Mouse (Mus musculus): ENCODE data around the gene Ccdc157. TPM values are rescaled to one million over a fixed set of nuclear protein-coding genes. Genes with fewer than 3 reads are reported as not detected.

Gene Ccdc157
- total and polyA plus RNA-seq, 3 experiments: 1.1 to 3.2 (median 1.1) TPM

DNA sequence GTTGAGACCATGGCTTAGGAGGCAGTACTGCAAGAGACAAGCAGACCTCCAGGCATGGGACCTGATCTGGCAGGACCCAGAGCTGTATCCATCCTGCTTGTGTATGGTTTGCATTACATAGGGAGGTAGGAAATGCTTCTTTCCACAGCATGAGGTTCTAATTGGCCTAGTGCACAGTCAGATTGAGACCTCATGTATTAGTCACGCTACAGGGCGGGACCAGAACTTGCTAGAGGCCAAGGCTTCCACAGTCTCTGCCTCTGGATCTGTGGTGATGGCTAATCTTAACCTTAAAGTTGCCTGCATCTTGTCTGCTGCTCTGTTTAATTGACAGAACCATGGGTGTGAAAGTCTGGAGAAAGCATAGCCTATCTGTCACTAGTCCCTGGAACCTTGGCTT is 4.6 kb upstream of the Ccdc157 start:
- peaks cover 89% of the 10 kb centered on the region for H3K36me3 ChIP-seq (replicated peaks)
- H3K4me1 ChIP-seq (ENCODE audit: insufficient read depth, low read depth, low read length): peaks cover 70% of the 10 kb centered on the region
- no peak overlapping the region for H3K4me3 ChIP-seq (ENCODE audit: low read depth, low read length)
- DNase-seq (ENCODE audit: low spot score) (no peak), ATAC-seq (ENCODE audit: extremely low read depth, insufficient number of reproducible peaks, low FRiP score, poor library complexity, severe bottlenecking) (no peak)
- H3K27me3 ChIP-seq (ENCODE audit: insufficient read depth, low read length): no peaks in the 10 kb centered on the region
- no peaks in the 10 kb centered on the region for H3K9me3 ChIP-seq (replicated peaks)
- TF ChIP-seq TAL1 (conservative IDR thresholded peaks at IDR 0.05; ENCODE audit: low read depth, low read length): no peak
- no peak for TF ChIP-seq CTCF (IDR thresholded peaks at IDR 0.05; ENCODE audit: low read depth, low read length)
- TF ChIP-seq GATA2 (IDR thresholded peaks at IDR 0.05; ENCODE audit: borderline replicate concordance, low read depth, low read length): no peak
- TF ChIP-seq POLR2AphosphoS5 (IDR thresholded peaks at IDR 0.05; ENCODE audit: insufficient replicate concordance, low read depth, low read length): no peak
- no peak for TF ChIP-seq GATA1 (IDR thresholded peaks at IDR 0.05; ENCODE audit: borderline replicate concordance, low read length)

DNA sequence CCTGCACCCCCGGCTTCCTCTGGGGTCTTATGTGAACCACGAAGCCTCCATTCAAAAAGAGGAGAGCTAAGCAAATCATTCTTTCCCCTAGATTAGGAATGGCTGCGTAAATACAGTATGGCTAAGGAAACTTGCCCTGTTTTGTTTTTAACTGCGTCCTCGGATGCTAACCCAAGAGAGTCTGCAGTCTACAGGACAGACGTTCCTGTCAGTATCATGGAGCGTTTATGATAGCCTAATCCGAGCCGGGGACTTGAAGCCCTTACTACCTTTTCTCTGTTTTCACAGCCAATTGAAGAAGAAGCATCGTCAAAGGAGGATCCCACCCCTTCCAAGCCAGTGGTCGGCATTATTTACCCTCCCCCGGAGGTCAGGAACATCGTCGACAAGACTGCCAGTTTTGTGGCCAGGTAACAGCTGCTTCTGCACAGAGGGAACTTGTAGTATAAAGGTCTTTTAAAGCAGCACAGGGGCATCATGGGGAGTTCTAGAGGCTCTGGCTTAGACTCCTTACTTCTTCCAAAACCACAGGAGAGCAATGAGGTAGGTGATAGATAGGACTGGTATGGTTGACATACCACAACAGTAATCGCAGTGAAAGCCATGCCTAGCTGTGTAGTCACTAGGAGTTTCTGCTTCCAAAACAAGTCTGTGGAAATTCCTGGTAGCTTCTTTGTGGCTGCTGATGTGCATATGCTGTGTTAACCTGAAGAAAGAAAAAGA is 826 bp upstream of the Ccdc157 start:
- peaks cover 55% of the 10 kb centered on the region for H3K4me1 ChIP-seq (ENCODE audit: insufficient read depth, low read depth, low read length)
- H3K27me3 ChIP-seq (ENCODE audit: insufficient read depth, low read length): no peaks in the 10 kb centered on the region
- no peak for TF ChIP-seq POLR2AphosphoS5 (IDR thresholded peaks at IDR 0.05; ENCODE audit: insufficient replicate concordance, low read depth, low read length)
- no peak for TF ChIP-seq GATA1 (IDR thresholded peaks at IDR 0.05; ENCODE audit: borderline replicate concordance, low read length)
- no peak for TF ChIP-seq CTCF (IDR thresholded peaks at IDR 0.05; ENCODE audit: low read depth, low read length)
- no peak for TF ChIP-seq TAL1 (conservative IDR thresholded peaks at IDR 0.05; ENCODE audit: low read depth, low read length)
- TF ChIP-seq GATA2 (IDR thresholded peaks at IDR 0.05; ENCODE audit: borderline replicate concordance, low read depth, low read length): no peak
- ATAC-seq (ENCODE audit: extremely low read depth, insufficient number of reproducible peaks, low FRiP score, poor library complexity, severe bottlenecking) (no peak), DNase-seq (ENCODE audit: low spot score) (peak; percentile 15)
- peaks cover 55% of the 10 kb centered on the region for H3K36me3 ChIP-seq (replicated peaks)
- H3K9me3 ChIP-seq (replicated peaks): no peaks in the 10 kb centered on the region
- peak overlapping the region; percentile 97 for H3K4me3 ChIP-seq (ENCODE audit: low read depth, low read length)

DNA sequence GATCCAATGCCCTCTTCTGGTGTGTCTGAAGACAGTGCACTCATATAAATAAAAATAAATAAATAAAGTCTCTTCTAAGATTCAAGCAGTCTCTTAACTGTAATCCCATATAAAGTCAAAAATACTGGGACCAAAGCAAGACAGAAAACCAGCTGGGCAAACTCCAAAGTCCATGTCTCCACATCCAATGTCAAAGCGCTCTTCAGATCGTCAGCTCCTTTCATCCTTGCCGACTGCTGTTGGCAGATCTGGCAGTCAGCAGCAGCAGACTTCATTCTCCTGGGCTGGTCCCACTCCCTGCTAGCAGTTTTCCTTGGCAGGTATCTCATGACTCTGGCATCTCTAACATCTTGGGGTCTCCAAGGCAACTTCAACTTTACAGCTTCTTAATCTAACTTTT is 1.4 kb downstream of the Ccdc157 start:
- DNase-seq (ENCODE audit: low spot score): no peak
- Histone ChIP-seq H3K27me3 (ENCODE audit: insufficient read depth, low read length) (no peaks in the 10 kb centered on the region), H3K4me1 (ENCODE audit: insufficient read depth, low read depth, low read length) (peaks cover 39% of the 10 kb centered on the region), H3K36me3 (replicated peaks) (peaks cover 32% of the 10 kb centered on the region), H3K4me3 (ENCODE audit: low read depth, low read length) (no peak overlapping the region), H3K9me3 (replicated peaks) (peaks cover 4% of the 10 kb centered on the region; the same call in 1 of the 2 replicates)
- TF ChIP-seq POLR2AphosphoS5 (IDR thresholded peaks at IDR 0.05; ENCODE audit: insufficient replicate concordance, low read depth, low read length) (no peak), TAL1 (conservative IDR thresholded peaks at IDR 0.05; ENCODE audit: low read depth, low read length) (no peak), GATA1 (IDR thresholded peaks at IDR 0.05; ENCODE audit: borderline replicate concordance, low read length) (no peak), GATA2 (IDR thresholded peaks at IDR 0.05; ENCODE audit: borderline replicate concordance, low read depth, low read length) (no peak), CTCF (IDR thresholded peaks at IDR 0.05; ENCODE audit: low read depth, low read length) (no peak)
- ATAC-seq (ENCODE audit: extremely low read depth, insufficient number of reproducible peaks, low FRiP score, poor library complexity, severe bottlenecking): no peak

DNA sequence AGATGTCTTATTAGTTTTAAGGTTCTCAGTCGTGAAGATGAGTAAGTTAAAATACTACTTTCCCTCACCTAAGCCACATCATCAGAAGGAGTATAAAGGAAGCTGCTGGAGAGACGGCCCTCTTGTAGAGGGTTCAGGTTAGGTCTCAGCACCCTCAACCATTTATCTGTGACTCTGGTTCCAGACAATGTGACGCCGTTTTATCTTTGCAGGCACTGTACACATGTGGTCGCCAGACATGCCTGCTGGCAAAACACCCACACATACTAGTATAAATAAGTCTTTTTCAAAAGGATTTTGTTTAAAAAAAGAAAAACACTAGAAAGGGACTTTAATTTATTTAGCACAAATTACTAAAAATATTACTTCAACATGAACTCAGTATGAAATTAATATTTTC is 4.5 kb downstream of the Ccdc157 start:
- H3K4me3 ChIP-seq (ENCODE audit: low read depth, low read length): no peak overlapping the region
- peaks cover 7% of the 10 kb centered on the region for H3K36me3 ChIP-seq (replicated peaks)
- peaks cover 4% of the 10 kb centered on the region; the same call in 1 of the 2 replicates for H3K9me3 ChIP-seq (replicated peaks)
- peaks cover 4% of the 10 kb centered on the region; the same call in 1 of the 2 replicates for H3K27me3 ChIP-seq (ENCODE audit: insufficient read depth, low read length)
- peaks cover 15% of the 10 kb centered on the region for H3K4me1 ChIP-seq (ENCODE audit: insufficient read depth, low read depth, low read length)
- no peak for ATAC-seq (ENCODE audit: extremely low read depth, insufficient number of reproducible peaks, low FRiP score, poor library complexity, severe bottlenecking)
- DNase-seq (ENCODE audit: low spot score): no peak
- TF ChIP-seq GATA2 (IDR thresholded peaks at IDR 0.05; ENCODE audit: borderline replicate concordance, low read depth, low read length) (no peak), TAL1 (conservative IDR thresholded peaks at IDR 0.05; ENCODE audit: low read depth, low read length) (no peak), POLR2AphosphoS5 (IDR thresholded peaks at IDR 0.05; ENCODE audit: insufficient replicate concordance, low read depth, low read length) (no peak), GATA1 (IDR thresholded peaks at IDR 0.05; ENCODE audit: borderline replicate concordance, low read length) (no peak), CTCF (IDR thresholded peaks at IDR 0.05; ENCODE audit: low read depth, low read length) (no peak)

DNA sequence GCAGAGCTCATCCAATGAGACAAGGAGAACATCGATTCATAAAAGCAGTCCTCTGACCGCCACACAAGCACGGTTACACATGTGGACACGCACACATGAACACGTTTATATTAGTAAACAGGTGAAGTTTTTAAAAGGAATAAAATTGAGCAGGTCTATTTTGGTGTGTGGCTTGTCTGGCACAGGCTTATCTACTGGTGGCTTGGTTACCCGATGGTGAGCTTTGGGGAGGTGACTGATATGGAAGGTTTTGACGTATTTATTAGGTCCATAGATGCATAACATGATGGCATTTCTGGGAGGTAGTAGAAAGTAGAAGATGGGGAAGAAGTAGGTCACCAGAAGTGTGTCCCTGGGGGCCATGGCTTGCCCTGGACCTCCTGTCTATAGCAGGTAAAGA is 6.4 kb downstream of the Ccdc157 start:
- DNase-seq (ENCODE audit: low spot score): no peak
- Histone ChIP-seq H3K36me3 (replicated peaks) (peaks cover 11% of the 10 kb centered on the region), H3K9me3 (replicated peaks) (peaks cover 4% of the 10 kb centered on the region; the same call in 1 of the 2 replicates), H3K4me1 (ENCODE audit: insufficient read depth, low read depth, low read length) (peaks cover 3% of the 10 kb centered on the region; the same call in 1 of the 2 replicates), H3K4me3 (ENCODE audit: low read depth, low read length) (no peak overlapping the region), H3K27me3 (ENCODE audit: insufficient read depth, low read length) (peaks cover 5% of the 10 kb centered on the region; the same call in 1 of the 2 replicates)
- no peak for ATAC-seq (ENCODE audit: extremely low read depth, insufficient number of reproducible peaks, low FRiP score, poor library complexity, severe bottlenecking)
- TF ChIP-seq CTCF (IDR thresholded peaks at IDR 0.05; ENCODE audit: low read depth, low read length): no peak
- TF ChIP-seq GATA2 (IDR thresholded peaks at IDR 0.05; ENCODE audit: borderline replicate concordance, low read depth, low read length): no peak
- TF ChIP-seq POLR2AphosphoS5 (IDR thresholded peaks at IDR 0.05; ENCODE audit: insufficient replicate concordance, low read depth, low read length): no peak
- TF ChIP-seq GATA1 (IDR thresholded peaks at IDR 0.05; ENCODE audit: borderline replicate concordance, low read length): no peak
- no peak for TF ChIP-seq TAL1 (conservative IDR thresholded peaks at IDR 0.05; ENCODE audit: low read depth, low read length)

DNA sequence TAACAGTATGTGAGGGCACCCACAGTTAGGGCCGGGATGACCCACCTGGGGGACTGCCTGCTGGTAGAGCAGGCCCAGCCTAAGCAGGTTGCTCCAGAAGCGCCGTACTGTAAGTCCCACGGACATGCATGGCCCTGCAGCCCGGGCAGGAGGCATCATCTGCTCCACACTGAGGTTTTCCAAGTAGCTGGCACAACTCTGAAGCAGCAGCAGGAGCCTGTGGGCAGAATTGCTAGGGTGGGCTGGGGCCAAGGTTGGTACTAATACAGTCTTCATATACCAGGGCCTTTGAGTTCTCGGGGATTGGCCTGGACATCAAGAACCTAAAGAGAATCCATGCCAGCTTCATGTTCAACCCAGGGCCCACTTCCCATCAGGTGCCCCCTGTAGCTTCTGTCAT is 10.2 kb downstream of the Ccdc157 start:
- Histone ChIP-seq H3K4me1 (ENCODE audit: insufficient read depth, low read depth, low read length) (no peaks in the 10 kb centered on the region), H3K9me3 (replicated peaks) (peaks cover 4% of the 10 kb centered on the region; the same call in 1 of the 2 replicates), H3K36me3 (replicated peaks) (peaks cover 14% of the 10 kb centered on the region), H3K27me3 (ENCODE audit: insufficient read depth, low read length) (peaks cover 11% of the 10 kb centered on the region; the same call in 1 of the 2 replicates), H3K4me3 (ENCODE audit: low read depth, low read length) (no peak overlapping the region)
- ATAC-seq (ENCODE audit: extremely low read depth, insufficient number of reproducible peaks, low FRiP score, poor library complexity, severe bottlenecking): no peak
- DNase-seq (ENCODE audit: low spot score): no peak
- no peak for TF ChIP-seq TAL1 (conservative IDR thresholded peaks at IDR 0.05; ENCODE audit: low read depth, low read length)
